Mouse (Mus musculus): ENCODE results near the gene Cstl1.

- TF ChIP-seq POLR2A (IDR thresholded peaks at IDR 0.05; ENCODE audit: insufficient read length, low read depth) (no peak), MYOG (IDR thresholded peaks at IDR 0.05; ENCODE audit: control insufficient read depth in 1 of 3, insufficient read depth in 1 of 3, insufficient read length in 2 of 3, low read depth in 2 of 3) (no peak), USF1 (IDR thresholded peaks at IDR 0.05; ENCODE audit: low read depth) (no peak), E2F4 (IDR thresholded peaks at IDR 0.05; ENCODE audit: insufficient read depth) (no peak), REST (IDR thresholded peaks at IDR 0.05; ENCODE audit: insufficient read depth, insufficient read length) (no peak), MAX (IDR thresholded peaks at IDR 0.05; ENCODE audit: low read depth) (no peak), TCF12 (IDR thresholded peaks at IDR 0.05; ENCODE audit: insufficient read depth, poor library complexity, severe bottlenecking) (no peak)
These were observed 48.3 kb downstream of the Cstl1 start, which contains the start of gene Cst8 for GRCm38 (mm10) chr2:148798485-148798884.
